Mouse (Mus musculus): Measurements from ENCODE around the gene Mip.
A peak's percentile ranks its signal among the peaks of the same experiment; 100 is the strongest.
"Not testable (repeated sequence)": the region's sequence is repeated elsewhere in the genome, so short reads cannot be mapped to it uniquely, and the experiment has no call there.

Gene Mip

DNA sequence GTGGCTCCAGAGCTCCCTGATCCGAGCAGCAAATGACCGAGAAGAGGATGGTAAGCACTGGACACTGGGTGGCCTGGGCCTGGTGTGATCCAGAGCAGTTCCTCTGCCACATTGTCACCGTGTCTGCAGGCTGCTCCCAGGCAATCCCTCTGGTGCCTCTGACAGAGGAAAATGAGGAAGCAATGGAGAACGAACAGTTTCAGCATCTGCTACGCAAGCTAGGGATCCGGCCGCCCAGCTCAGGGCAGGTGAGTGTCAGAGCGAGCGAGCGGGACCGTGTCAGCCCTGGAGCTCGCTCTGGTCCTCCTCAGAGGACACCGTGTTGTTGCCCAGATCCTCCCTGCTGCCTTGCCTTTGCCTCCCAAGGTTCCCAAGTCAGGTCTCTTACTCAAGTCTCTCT, 24.9 kb downstream of the Mip start:
- no peak for DNase-seq (ENCODE audit: low spot score)

DNA sequence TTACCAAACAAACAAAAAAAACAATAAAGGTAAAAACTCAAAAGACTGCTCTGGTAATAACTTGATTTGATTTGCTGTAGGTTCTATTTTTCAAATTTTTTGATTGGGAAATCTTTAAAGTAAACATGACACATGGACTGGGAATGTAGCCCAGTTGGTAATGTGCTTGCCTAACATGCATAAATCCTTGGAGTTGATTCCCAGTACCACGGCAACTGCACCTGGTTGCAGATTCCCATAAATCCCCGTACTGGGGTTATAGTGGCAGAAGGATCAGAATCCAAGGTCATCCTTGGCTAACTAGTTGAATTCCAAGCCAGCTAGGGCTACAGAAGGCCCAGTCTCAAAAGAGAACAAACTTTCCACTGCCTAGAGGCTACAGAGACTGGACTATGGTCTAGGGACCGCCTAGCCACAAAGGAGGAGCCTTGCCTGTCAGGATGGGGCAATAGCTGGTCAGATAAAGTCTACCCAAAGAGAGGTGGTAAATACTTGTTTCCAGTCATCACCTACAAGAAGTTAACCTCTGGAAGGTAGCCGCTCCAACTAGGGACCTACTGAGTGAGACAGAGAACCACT, 28.1 kb downstream of the Mip start, which contains the start of gene Apon:
Apon (plus strand) TSS at position 420 of the 579 bp plus-strand sequence.
- no peak for DNase-seq (ENCODE audit: low spot score)

- DNase-seq (ENCODE audit: low spot score): no peak
These were observed 30.3 kb downstream of the Mip start for GRCm38 (mm10) chr10:128255925-128256324.

- DNase-seq (ENCODE audit: low spot score): no peak
These were observed 30.7 kb downstream of the Mip start for GRCm38 (mm10) chr10:128256328-128256727.

- DNase-seq (ENCODE audit: low spot score): peak; percentile 9
These were observed 33.3 kb downstream of the Mip start for GRCm38 (mm10) chr10:128258953-128259352.

DNA sequence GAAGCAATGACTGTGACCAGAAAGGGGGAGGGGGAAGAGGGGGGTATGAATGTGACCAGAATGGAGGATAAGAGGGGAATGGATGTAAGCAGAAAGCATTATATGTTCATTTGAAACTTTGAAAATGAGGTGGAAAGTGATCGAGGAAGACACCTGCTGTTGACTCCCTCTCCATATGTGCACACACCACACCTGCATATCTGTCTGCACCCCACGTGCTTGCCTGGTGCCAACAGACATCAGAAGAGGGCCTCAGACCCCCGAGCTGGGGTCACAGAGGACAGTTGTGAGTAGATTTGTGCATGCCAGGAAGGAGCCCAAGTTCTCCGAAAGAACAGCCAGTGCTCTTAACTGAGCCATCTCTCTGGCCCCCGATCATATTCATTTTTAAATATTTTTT, 34.3 kb downstream of the Mip start:
- no peak for DNase-seq (ENCODE audit: low spot score)

DNA sequence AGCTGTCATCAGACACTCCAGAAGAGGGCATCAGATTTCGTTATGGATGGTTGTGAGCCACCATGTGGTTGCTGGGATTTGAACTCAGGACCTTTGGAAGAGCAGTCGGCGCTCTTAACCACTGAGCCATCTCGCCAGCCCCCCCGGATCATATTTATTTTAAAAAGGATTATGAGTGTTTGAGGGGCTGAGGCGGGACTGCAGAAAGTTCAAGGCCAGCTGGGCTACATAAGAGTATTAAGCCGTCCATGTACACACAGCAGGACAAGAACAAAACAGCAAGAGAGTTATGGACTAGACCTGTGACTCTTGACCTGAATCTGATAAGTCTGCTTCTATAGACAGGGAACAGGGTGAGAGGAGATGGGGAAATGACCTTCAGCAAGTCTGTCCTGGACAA, 34.7 kb downstream of the Mip start:
- not testable (repeated sequence) for DNase-seq (ENCODE audit: low spot score)

DNA sequence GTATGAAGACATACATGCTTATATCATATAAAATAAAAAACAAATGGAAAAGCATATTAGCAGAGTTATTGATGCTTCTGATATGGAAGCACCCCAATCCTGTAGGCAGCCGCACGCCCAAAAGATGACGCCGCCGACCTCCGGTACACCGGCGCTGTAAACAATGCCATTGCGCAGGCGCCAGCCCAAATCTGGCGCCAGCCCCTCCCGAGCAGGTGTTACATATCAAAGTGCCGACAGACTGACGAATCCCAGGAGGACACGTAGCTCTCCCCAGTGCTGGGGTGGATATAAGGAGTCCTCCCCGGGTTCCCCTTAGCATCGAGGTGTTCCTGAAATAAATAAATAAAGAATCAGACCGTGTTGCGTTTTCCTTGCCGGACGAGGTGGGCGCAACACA, 36.7 kb downstream of the Mip start:
- DNase-seq (ENCODE audit: low spot score): no peak

- DNase-seq (ENCODE audit: low spot score): no peak
These were observed 38.0 kb downstream of the Mip start for GRCm38 (mm10) chr10:128263393-128264310.

GRCm38 (mm10) chr10:128268371-128268770, 42.7 kb downstream of the Mip start, which contains the start of gene Apof:
TSS of gene Apof (plus strand) at chr10:128268671.
- DNase-seq (ENCODE audit: low spot score): no peak

- no peak for DNase-seq (ENCODE audit: low spot score)
These were observed 43.7 kb downstream of the Mip start for GRCm38 (mm10) chr10:128269206-128269910.

- DNase-seq (ENCODE audit: low spot score): peak; percentile 91
These were observed 44.7 kb downstream of the Mip start, which contains the start of gene Stat2 for GRCm38 (mm10) chr10:128270287-128270841. TSS of gene Stat2 (plus strand) at chr10:128270559.

- no peak for DNase-seq (ENCODE audit: low spot score)
These were observed 45.2 kb downstream of the Mip start for GRCm38 (mm10) chr10:128270866-128271265.

DNA sequence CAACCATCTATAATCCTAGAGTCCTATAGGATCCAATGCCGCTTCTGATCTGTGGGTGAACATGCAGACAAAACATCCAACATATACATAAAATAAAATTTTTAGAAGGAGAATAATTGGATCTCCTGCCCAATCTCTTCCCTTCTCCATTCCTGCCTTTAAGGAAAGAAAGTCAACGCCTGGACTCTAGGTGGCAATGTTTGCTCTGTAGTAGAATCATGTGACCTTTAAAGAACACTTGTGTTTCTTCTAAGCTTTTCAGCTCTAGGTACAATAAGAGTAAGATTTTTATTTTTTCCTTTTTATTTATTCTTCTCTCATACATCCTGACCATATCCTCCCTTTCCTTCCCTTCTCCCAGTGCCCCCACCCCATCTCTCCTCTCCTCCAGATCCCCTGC, 46.2 kb downstream of the Mip start:
- DNase-seq (ENCODE audit: low spot score): no peak

- DNase-seq (ENCODE audit: low spot score): not testable (repeated sequence)
These were observed 47.3 kb downstream of the Mip start for GRCm38 (mm10) chr10:128272819-128273439.

DNA sequence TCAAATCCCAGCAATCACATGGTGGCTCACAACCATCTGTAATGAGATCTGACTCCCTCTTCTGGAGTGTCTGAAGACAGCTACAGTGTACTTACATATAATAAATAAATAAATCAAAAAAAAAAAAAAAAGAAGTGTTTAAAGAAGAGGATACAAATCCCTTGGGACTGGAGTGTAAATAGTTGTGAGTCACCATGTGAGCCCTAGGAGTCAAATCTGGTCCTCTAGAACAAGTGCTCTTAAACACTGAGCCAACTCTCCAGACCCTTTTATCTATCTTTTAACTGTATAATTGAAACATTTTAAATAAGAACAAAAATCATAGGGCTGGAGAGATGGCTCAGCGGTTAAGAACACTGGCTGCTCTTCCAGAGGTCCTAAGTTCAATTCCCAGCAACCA, 49.7 kb downstream of the Mip start:
- not testable (repeated sequence) for DNase-seq (ENCODE audit: low spot score)

- no peak for DNase-seq (ENCODE audit: low spot score)
These were observed 52.5 kb downstream of the Mip start for GRCm38 (mm10) chr10:128278158-128278557.

DNA sequence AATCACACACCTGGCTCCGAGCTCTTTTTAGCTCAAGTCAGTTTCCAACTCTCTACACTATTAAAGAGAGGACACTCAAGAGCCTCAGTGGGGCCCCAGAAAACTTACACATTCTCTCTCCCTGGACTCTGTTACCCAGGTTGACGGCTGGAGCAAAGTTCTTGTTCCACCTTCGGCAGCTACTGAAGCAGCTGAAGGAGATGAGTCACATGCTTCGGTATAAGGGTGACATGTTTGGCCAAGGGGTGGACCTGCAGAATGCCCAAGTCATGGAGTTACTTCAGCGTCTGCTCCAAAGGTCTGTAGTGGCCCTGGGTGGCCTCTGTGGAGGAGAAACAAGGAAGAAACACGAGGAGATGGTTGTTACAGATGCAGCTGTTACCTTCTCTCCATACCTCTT, 55.3 kb downstream of the Mip start:
- no peak for DNase-seq (ENCODE audit: low spot score)

All from spleen, adult 12 weeks (tissue).